Mouse (Mus musculus): ENCODE data around the gene Rln1.

Gene Rln1

GRCm38 (mm10) chr19:29361468-29362130, 27.1 kb upstream of the Rln1 start:
- peak; percentile 91 for DNase-seq

GRCm38 (mm10) chr19:29360251-29360650, 25.8 kb upstream of the Rln1 start:
- DNase-seq: no peak

GRCm38 (mm10) chr19:29356281-29356680, 21.8 kb upstream of the Rln1 start:
- no peak for DNase-seq

GRCm38 (mm10) chr19:29354895-29355877, 20.7 kb upstream of the Rln1 start:
- peak; percentile 85 for DNase-seq

DNA sequence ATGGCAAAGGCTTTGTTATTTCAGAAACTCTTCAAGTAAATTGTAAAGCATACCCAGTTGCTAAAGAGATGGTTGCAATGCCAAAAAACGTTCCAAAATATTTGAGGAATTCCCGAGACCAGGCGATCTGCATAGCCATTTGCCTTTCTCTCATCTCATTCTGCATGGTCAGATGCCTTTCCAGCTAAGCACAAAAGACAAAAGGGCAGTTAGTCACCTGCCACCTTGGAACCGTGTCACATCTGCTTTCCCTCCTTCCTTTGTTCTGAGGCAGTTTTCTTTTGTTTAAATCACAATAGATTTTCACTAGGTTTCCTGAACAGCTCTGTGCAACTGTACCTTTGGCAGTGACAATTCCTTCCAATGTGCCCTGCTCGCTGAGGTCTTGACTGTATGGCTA, 16.5 kb upstream of the Rln1 start:
- DNase-seq: no peak

DNA sequence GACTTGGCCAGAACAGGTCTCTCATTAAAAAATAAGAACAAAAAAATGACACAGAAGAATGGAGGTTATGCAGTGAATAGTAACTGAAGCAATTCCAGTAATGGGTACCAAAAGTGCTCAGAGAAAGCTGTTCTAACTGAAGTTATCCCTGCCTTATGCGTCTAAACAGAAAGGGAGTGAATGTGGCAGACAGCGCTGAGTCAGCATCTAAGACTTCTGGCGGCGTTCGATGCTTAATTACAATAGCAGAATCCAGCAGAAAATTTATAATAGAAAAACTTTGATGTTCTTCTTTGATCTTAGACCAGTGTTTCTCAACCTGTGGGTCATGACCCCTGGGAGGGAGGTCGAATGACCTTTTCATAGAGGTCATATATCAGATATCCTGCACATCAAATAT, 11.2 kb upstream of the Rln1 start:
- DNase-seq: no peak

GRCm38 (mm10) chr19:29344868-29345267, 10.4 kb upstream of the Rln1 start:
- no peak for DNase-seq

GRCm38 (mm10) chr19:29342281-29342680, 7.8 kb upstream of the Rln1 start:
- DNase-seq: no peak

DNA sequence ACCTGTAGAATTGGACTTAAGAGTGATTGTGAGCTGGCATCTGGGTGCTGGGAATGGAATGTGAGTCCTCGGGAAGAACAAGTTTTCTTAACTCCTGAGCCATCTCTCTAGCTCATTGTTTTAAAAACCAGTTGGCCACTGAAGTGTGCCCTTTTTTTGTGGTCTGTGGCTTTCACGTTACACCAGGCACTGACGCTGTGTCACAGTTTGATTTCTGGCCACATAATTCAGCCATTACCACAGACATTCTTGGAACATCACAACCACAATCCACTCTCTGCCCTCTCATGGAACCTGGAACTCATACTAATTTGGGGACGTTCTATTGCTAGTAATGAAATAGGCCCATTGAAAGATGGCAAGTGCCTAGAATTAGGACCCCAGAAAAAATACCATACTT, 6.6 kb upstream of the Rln1 start:
- DNase-seq: no peak

- no peak for DNase-seq
Measured at GRCm38 (mm10) chr19:29336624-29337023, 2.2 kb upstream of the Rln1 start.

DNA sequence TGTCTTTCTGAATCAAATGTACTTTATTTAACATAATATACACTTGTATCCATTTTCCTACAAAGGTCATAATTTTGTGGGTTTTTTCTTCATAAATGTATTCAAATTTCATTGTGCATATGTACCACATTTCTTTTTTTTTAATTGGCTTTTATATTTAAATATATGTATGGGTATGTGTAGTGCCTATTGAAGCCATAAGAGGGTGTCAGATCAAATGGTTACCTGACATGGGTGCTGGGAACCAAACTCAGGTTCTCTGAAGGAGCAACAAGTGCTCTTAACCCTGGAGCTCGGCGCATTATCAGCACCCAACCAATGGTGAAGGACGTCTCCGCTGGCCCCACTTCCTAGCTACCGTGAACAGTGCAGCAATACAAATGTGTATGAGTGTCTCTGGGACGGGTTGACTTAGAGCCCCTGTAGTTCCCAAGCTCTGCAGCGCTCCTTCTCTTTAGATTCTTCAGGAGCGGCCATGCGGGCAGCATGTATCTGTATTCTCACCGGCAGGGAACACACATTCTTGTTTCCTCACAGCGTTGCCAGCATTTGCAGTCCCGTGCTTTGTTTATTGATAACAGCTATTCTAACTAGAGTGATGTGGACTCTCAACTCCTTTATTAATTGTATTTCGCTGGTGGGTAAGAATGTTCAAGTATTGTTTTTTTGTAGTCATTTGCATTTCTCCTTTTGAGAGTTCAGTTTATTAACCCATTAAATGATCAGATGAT, 7.5 kb downstream of the Rln1 start:
- no peak for DNase-seq

GRCm38 (mm10) chr19:29326396-29326795, 8.1 kb downstream of the Rln1 start:
- no peak for DNase-seq

DNA sequence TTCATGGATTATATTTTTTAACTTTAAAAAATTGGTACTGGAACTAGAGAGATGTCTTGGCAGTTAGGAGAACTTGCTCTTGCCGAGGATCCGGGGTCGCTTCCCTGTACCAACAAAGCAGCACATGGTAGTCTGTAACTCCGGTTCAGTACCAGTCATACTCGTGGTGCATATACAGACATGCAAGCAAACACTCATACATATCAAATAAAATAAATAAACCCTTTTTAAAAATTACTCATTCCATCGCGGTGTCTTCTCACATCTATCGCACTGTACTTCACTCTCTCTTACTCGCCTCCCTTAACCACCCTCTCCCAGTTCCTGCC, 8.7 kb downstream of the Rln1 start:
- DNase-seq: no peak

GRCm38 (mm10) chr19:29325053-29325851, 9.2 kb downstream of the Rln1 start, which contains the start of gene Insl6:
Insl6 (minus strand) TSS chr19:29325356.
- DNase-seq: peak; percentile 9

DNA sequence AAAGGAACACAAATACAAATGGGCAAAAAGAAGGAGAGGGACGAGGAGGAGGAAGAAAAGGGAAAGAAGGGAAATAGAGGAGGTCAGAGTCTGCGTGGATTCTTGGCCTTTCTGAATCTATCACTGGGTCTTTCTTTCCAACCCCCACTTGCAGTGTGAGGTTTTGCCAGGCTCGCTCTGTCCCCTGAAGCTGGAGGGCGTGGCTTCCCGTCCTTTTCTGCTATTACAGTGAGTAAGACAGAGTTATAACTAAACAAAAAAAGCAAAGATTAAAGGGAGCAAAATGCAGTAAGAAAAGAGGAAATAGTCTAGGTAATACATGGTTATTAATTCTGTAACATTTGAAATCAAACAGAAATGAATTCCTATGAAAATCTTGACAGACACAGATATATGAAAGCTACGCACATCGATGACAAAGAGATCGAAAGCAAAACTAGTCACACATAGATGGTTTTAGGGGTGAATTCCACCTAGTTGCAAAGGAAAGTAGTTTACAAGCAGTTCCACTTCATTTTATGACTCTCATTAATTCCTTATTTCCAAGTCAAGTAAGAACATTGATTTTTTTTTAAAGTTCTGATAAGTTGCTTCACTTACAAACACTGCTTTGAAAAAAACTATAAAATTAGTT, 10.9 kb downstream of the Rln1 start:
- DNase-seq: no peak

GRCm38 (mm10) chr19:29312661-29313060, 21.8 kb downstream of the Rln1 start:
- no peak for DNase-seq

- DNase-seq: no peak
Measured at GRCm38 (mm10) chr19:29311791-29312190, 22.7 kb downstream of the Rln1 start.

DNA sequence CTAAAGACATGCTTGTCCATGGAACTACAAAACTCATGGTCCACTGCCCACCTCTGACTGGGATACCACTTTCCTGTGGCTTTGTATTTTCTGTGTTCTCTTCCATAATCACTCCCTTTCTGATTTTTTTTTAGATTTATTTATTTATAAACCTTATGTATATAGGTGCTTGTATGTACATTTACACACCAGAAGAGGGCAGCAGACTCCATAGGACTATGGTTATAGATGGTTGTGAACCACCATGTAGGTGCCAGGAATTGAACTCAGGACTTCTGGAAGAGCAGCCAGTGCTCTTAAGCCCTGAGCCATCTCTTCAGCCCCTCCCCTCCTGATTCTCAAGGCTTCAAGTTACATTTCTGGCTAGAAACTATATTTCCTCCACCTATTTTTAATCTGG, 25.6 kb downstream of the Rln1 start:
- DNase-seq: no peak

GRCm38 (mm10) chr19:29302119-29302518, 32.4 kb downstream of the Rln1 start:
- DNase-seq: no peak

GRCm38 (mm10) chr19:29300919-29301318, 33.6 kb downstream of the Rln1 start:
- no peak for DNase-seq

DNA sequence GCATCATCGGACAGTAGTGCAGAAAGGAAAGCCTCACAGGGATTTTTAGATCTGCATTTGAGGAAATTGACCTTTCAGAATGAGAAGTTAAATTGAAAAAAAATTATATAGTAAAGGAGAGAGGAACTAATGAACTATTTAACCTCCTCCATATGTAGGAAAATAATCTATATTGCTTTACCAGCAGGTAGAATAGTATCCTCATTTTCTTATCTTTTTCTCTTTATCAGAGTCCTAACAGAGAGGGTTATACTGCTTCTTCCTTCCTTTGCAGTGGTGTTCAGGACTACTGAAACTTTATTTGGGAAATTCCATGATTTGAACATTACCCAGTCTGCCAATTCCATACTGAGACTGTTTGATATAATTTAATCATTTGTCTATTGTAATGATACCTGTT, 37.1 kb downstream of the Rln1 start:
- no peak for DNase-seq

- DNase-seq: no peak
Measured at GRCm38 (mm10) chr19:29296166-29296565, 38.3 kb downstream of the Rln1 start.
